Mouse (Mus musculus) hindbrain, embryonic 16.5 days (tissue): ENCODE measurements at regions not wholly inside any gene's neighbourhood (a gene's known extent, or its start where the extent isn't known, plus 50 kb on each side); places are given as distances from the start of the nearest gene placed in this dataset.

ENCODE experiments used
- ATAC-seq: fragments of 200-750 bp; cut with Nextera tagmentation; 2 replicates; pipeline ENCODE4 v1.8.0; 2017; ENCODE audit warnings: moderate TSS enrichment, moderate library complexity
- H3K27ac ChIP-seq: fragments of 300-500 bp; sonication (generic); 2 replicates; pipeline ENCODE4 v1.5.1; 2014; ENCODE audit warnings: low read depth, mild to moderate bottlenecking, control low read depth, low read length, moderate library complexity
- H3K27me3 ChIP-seq: fragments of 300-500 bp; sonication (generic); replicated peaks from 2 replicates; pipeline ENCODE4 v1.6.1; 2014; ENCODE audit warnings: low read length; ENCODE audit not compliant: control insufficient read depth, insufficient read depth
- H3K36me3 ChIP-seq: fragments of 300-500 bp; sonication (generic); 2 replicates; pipeline ENCODE4 v1.6.1; 2014; ENCODE audit warnings: mild to moderate bottlenecking, low read length, moderate library complexity, mixed read lengths; ENCODE audit not compliant: control insufficient read depth, insufficient read depth
- H3K4me1 ChIP-seq: fragments of 300-500 bp; sonication (generic); 2 replicates; pipeline ENCODE4 v1.6.1; 2014; ENCODE audit warnings: low read depth, low read length; ENCODE audit not compliant: control insufficient read depth, insufficient read depth
- H3K4me2 ChIP-seq: fragments of 300-500 bp; sonication (generic); 2 replicates; pipeline ENCODE4 v1.6.1; 2014; ENCODE audit warnings: mild to moderate bottlenecking, low read length, control low read depth, moderate library complexity
- H3K4me3 ChIP-seq: fragments of 300-500 bp; sonication (generic); 2 replicates; pipeline ENCODE4 v1.5.1; 2014; ENCODE audit warnings: mild to moderate bottlenecking, low read length, control low read depth, moderate library complexity
- H3K9ac ChIP-seq: fragments of 300-500 bp; sonication (generic); 2 replicates; pipeline ENCODE4 v1.6.1; 2014; ENCODE audit warnings: low read depth, mild to moderate bottlenecking, control low read depth, low read length, moderate library complexity
- H3K9me3 ChIP-seq: fragments of 300-500 bp; sonication (generic); 2 replicates; pipeline ENCODE4 v1.6.1; 2014; ENCODE audit warnings: mild to moderate bottlenecking, low read length, moderate library complexity; ENCODE audit not compliant: control insufficient read depth
- WGBS: fragments of 180-500 bp; shearing (Covaris S2); extraction: QIAGEN DNeasy Blood & Tissue Kit; methylation state at CpG from one replicate; pipeline ENCODE4 v1.1.7; 2014; 5-methylcytosine and 5-hydroxymethylcytosine counted together

DNA sequence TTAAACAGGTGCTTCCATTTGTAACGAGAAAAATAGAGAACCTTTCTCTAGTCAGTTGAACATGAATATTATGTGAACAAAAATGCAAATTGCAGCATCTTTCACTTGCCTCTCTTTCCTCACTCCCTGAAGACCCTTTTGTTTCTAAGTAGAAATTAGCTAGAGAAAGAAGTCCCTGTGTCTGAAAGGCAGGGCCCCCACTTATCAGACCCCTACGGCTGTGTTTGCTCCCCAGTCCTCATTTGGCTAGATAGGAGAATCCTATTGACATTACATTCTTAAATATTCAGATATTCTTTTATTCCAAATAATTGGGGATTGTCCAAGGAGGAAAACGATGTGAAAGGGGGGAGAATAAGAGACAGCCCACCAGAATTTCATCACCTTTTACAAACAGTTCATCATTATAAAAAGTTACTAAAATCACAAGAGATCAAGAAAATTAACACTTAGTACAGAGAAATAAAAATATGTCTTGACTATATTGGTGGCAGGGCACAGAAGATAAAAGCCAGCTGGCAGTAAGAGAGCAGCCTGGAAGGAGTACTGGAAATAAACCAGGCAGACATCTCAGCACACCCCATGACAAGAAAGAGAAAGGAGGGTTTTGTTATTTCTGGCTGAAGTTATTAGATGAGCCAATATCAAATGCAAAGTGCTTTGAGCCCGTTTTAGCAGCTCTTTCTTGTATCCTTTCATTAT, 687.3 kb upstream of the Nrsn1 start:
- no peak overlapping the region for H3K9ac ChIP-seq
- ATAC-seq = no peak
- H3K27me3 ChIP-seq = no peaks in the 10 kb centered on the region
- no peak overlapping the region for H3K4me2 ChIP-seq
- H3K36me3 ChIP-seq = no peaks in the 10 kb centered on the region
- H3K9me3 ChIP-seq = no peaks in the 10 kb centered on the region
- no peak overlapping the region for H3K27ac ChIP-seq
- no peak overlapping the region for H3K4me3 ChIP-seq
- no peaks in the 10 kb centered on the region for H3K4me1 ChIP-seq
- 44% methylated on average over 4 of the region's 4 CpGs for WGBS

DNA sequence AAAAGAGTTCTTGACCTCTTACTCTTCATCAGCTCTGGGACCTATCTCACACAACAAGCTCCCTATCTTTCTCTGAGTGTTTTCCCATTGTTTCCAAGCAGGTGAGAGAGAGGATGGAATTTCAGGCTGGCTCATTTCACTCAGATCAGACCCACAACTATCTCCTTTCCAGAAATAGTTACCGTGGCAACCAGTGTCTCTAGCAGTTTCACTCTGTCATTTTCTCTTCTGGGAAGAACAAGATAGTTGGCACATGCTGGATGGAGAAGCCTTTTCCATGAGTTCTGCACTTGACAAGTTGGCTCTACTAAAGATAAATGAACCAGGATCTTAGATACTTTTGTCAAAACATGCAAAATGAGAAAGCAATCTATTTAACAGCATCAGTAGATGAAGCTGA, 667.3 kb upstream of the Nrsn1 start:
- no peak overlapping the region for H3K4me2 ChIP-seq
- no peak overlapping the region for H3K4me3 ChIP-seq
- no peaks in the 10 kb centered on the region for H3K27me3 ChIP-seq
- 71% methylated on average over 1 of the region's 1 CpGs for WGBS
- no peaks in the 10 kb centered on the region for H3K36me3 ChIP-seq
- no peak overlapping the region for H3K9ac ChIP-seq
- peaks cover 6% of the 10 kb centered on the region; the same call in 1 of the 2 replicates for H3K4me1 ChIP-seq
- H3K27ac ChIP-seq = no peak overlapping the region
- no peak for ATAC-seq
- no peaks in the 10 kb centered on the region for H3K9me3 ChIP-seq

DNA sequence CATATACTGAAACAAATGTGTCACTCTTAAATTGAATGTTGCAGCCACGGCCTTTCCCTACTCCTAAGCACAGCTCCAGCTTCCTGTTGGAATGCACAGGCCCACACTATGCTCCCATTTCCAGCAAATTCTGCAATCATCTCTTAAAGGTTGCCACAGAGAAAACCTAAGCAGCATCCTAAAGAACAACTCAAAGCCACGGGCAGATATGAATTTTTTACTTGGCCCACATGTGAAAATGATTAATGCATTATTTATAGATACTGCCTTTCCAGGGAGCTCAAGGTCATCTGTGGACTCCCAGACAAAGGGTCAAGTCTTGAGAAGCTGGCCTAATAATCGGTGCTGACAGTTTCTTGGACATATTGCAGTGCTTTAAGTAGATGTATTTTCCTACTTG, 663.5 kb upstream of the Nrsn1 start:
- H3K27me3 ChIP-seq = no peaks in the 10 kb centered on the region
- peak overlapping the region; percentile 60 for H3K27ac ChIP-seq
- 17% methylated on average over 3 of the region's 3 CpGs for WGBS
- H3K4me2 ChIP-seq = no peak overlapping the region
- H3K36me3 ChIP-seq = no peaks in the 10 kb centered on the region
- no peak overlapping the region for H3K9ac ChIP-seq
- H3K9me3 ChIP-seq = no peaks in the 10 kb centered on the region
- ATAC-seq = no peak
- no peak overlapping the region for H3K4me3 ChIP-seq
- H3K4me1 ChIP-seq = peaks cover 8% of the 10 kb centered on the region; the same call in 1 of the 2 replicates

DNA sequence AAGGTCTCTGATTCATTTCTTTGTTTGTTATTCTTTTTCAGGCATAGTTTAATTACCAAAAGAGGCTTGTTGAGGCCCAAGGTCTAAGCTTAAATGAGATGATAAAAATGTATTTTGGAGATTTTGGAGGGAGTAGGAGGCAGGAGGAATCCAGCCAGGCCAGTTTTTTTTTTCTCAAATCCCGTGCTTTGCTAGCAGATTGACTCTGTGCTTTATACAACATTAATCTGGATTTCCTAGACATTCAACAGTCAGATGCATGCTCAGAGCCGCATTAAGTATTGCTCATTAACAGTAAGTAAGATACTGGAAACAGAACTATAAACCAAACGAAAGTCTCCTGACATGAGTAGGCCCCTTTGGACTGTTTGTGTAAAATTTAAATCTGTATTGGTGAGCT, 662.9 kb upstream of the Nrsn1 start:
- H3K27me3 ChIP-seq = no peaks in the 10 kb centered on the region
- no peak overlapping the region for H3K9ac ChIP-seq
- no peaks in the 10 kb centered on the region for H3K9me3 ChIP-seq
- ATAC-seq = peak; percentile 19
- H3K4me1 ChIP-seq = peaks cover 8% of the 10 kb centered on the region; the same call in 1 of the 2 replicates
- H3K4me3 ChIP-seq = no peak overlapping the region
- peak overlapping the region; percentile 60 for H3K27ac ChIP-seq
- H3K36me3 ChIP-seq = no peaks in the 10 kb centered on the region
- no peak overlapping the region for H3K4me2 ChIP-seq
- WGBS = 16% methylated on average over 3 of the region's 3 CpGs

DNA sequence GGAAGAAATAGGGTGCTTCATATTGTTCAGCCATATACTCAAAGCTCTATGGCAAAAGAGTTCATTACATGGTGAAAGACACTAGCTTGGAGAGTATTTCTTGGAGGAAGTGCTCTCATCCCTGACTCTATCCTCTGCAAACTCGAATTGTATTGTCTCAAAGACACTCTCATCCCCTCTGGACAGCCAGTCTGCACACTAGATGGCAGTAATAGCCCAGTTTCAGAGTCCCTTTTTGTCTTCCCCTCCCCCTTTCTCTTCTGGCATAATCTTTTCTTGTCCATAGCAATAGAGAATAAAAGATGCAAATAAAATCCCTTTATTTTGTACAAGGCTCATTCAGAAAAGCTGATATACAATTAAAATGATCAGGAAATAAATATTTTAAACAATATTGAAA, 662.5 kb upstream of the Nrsn1 start:
- Histone ChIP-seq H3K9ac (no peak overlapping the region), H3K4me2 (no peak overlapping the region), H3K9me3 (no peaks in the 10 kb centered on the region), H3K27ac (peak overlapping the region; percentile 30), H3K27me3 (no peaks in the 10 kb centered on the region), H3K4me1 (peaks cover 8% of the 10 kb centered on the region; the same call in 1 of the 2 replicates), H3K36me3 (no peaks in the 10 kb centered on the region), H3K4me3 (no peak overlapping the region)
- 0% methylated on average over 1 of the region's 1 CpGs for WGBS
- peak; percentile 92 for ATAC-seq

DNA sequence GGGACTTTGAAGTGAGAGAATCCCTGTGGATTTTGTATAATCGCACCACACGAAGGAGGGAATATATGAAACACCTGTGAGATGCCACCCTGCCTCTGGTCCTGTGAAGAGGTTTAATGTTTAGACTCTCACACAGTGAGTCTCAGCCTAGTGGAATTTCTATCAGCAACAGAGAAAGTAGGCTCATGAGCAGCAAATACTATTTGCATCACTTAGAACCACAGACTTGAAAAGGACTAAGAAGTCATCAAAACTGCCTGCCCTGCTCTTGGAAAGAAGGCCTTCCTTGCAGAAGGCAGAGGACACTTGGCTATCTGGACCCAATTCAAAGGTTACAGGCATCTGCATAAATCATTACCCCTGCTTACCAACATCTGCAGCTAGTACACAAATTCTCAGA, 662.1 kb upstream of the Nrsn1 start:
- Histone ChIP-seq H3K9ac (no peak overlapping the region), H3K36me3 (no peaks in the 10 kb centered on the region), H3K27ac (peak overlapping the region; percentile 30), H3K4me2 (no peak overlapping the region), H3K9me3 (no peaks in the 10 kb centered on the region), H3K27me3 (no peaks in the 10 kb centered on the region), H3K4me1 (peaks cover 8% of the 10 kb centered on the region; the same call in 1 of the 2 replicates), H3K4me3 (no peak overlapping the region)
- WGBS = 29% methylated on average over 2 of the region's 2 CpGs
- peak; percentile 24; the same call in 1 of the 2 replicates for ATAC-seq

DNA sequence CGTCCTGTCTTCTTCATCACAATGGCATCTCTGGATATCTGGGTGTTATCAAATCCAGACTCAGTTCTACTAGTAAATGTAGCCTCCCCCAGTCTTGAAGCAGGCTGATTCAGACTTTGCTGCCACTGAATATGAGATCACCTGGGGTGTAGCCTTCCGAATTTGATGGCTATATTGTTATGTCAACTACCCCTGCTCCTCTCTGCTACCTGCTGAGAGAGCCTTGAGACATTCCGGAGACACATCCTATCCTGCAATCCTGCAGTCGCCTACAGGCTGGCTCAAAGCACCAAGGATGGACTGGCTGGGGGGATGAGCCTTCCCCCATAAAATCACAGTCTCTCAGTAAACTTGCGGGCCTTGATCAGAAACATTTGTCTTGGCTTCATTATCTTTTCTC, 655.4 kb upstream of the Nrsn1 start:
- Histone ChIP-seq H3K4me3 (no peak overlapping the region), H3K4me1 (no peaks in the 10 kb centered on the region), H3K4me2 (no peak overlapping the region), H3K36me3 (no peaks in the 10 kb centered on the region), H3K9me3 (no peaks in the 10 kb centered on the region), H3K9ac (no peak overlapping the region), H3K27me3 (no peaks in the 10 kb centered on the region), H3K27ac (no peak overlapping the region)
- 77% methylated on average over 5 of the region's 5 CpGs for WGBS
- no peak for ATAC-seq

DNA sequence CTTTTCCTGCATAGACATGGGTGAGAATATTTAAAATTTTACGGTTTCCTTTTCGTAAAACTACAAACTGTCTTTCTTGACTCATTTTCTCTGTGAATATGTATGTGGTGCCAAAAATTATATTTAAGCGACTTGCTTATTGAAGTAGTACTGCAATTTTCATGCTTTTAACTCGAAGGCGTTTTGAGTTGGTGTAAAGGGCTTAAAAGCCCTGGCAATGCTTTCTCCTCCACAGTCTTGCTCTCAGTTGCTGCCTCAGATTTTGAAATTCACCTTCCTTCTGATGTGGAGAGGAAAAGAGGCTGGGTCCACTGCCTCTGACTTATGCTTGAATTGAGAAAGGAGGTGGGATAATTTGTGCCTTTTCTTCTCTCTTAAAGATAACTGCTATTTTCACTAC, 629.6 kb upstream of the Nrsn1 start:
- Histone ChIP-seq H3K9ac (no peak overlapping the region), H3K27me3 (no peaks in the 10 kb centered on the region), H3K4me3 (no peak overlapping the region), H3K4me2 (no peak overlapping the region), H3K4me1 (no peaks in the 10 kb centered on the region), H3K9me3 (no peaks in the 10 kb centered on the region), H3K27ac (no peak overlapping the region), H3K36me3 (no peaks in the 10 kb centered on the region)
- WGBS = 84% methylated on average over 5 of the region's 5 CpGs
- no peak for ATAC-seq

DNA sequence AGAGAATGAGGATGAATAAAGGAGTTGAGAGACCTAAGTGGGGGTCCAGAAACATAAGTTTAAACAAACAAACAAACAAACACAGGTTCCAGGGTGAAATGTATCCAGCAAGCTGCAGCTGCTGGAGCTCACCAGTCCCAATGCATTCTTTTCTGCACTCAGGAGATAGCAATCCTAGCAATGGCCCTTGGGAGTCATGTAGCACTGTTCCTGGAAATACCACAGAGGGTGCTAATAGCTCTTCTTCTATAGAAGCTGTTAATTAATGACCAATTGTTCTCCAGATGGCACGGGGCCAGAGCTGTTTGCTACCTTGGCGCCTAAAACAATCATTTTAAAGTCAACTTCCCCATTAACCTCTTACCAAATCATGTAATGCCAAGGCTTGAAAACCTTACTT, 622.8 kb upstream of the Nrsn1 start:
- no peaks in the 10 kb centered on the region for H3K27me3 ChIP-seq
- WGBS = 26% methylated on average over 2 of the region's 2 CpGs
- ATAC-seq = no peak

More for the DNA sequence above, 622.8 kb upstream of the Nrsn1 start:
- Histone ChIP-seq H3K9me3 (no peaks in the 10 kb centered on the region), H3K4me1 (no peaks in the 10 kb centered on the region), H3K36me3 (no peaks in the 10 kb centered on the region), H3K27ac (no peak overlapping the region), H3K4me2 (no peak overlapping the region), H3K9ac (no peak overlapping the region), H3K4me3 (no peak overlapping the region)
